12 mouse cellular contexts compared by ENCODE assay signal in the genomic region with DNA sequence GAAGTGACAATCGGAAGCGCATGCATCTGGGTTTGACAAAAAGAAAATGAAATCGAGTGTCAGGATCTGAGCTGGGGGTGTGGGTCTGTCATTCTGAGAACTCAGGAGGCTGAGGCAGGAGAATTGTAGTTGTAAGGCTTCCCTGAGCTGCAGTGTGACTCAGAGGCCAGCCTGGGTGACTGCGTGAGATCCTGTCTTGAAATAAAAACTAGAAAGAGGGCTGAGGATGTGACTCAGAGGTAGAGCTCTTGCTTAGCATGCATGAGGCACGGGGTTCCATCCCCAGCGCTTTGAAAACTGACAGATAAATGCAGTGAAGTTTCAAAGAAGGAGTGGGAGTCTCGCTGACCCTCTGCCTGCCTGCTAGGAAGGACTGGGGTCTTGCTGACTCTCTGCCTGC.
A peak's percentile ranks its signal among the peaks of the same experiment; 100 is the strongest.
DNase-seq lines count a peak whose midpoint lies in the region; ATAC-seq lines count a peak whose summit lies in the region.
"Had no signal": no experiment of that assay in that cellular context is flagged by ENCODE, and none has a peak within 500 bp of the region (broad histone marks: within the 10 kb centered on the region; RNA-seq: fewer than 3 reads in every experiment).

No protein-coding gene starts in this region.

- 0 out of 2 replicates have a peak overlapping the region, but pooled peaks have one; percentile 8 for H3K9ac ChIP-seq in neural tube, embryonic 12.5 days
- H3K9ac ChIP-seq in forebrain, embryonic 13.5 days: no peak overlapping the region
- H3K9ac ChIP-seq: embryonic facial prominence, embryonic 13.5 days; liver, embryonic 15.5 days had no signal

- DNase-seq in neural tube, embryonic 10.5 days (ENCODE audit: extremely low spot score, low spot score): no peak
- DNase-seq in left cerebral cortex, adult 9 months (ENCODE audit: low spot score in 2 of 2): peak; percentile 27 to 32
- peak; percentile 27 for DNase-seq in telencephalon, adult 2 months (ENCODE audit: low read depth, low spot score)
- no peak for DNase-seq in heart, adult 18-20 months
- DNase-seq: lung, postnatal 4 days had no signal

- H3K27me3 ChIP-seq in neural tube, embryonic 12.5 days (replicated peaks): no peaks in the 10 kb centered on the region
- no peaks in the 10 kb centered on the region for H3K27me3 ChIP-seq in forebrain, embryonic 13.5 days
- H3K27me3 ChIP-seq: embryonic facial prominence, embryonic 13.5 days; liver, embryonic 15.5 days had no signal

- ATAC-seq in neural tube, embryonic 12.5 days (ENCODE audit: low FRiP score, low read depth): no peak
- ATAC-seq in forebrain, embryonic 13.5 days: no peak
- no peak for ATAC-seq in granulocyte monocyte progenitor cell, adult 5-6 weeks (replicated peaks; ENCODE audit: poor library complexity, severe bottlenecking)

- 0 out of 2 replicates have a peak, but pooled peaks cover 8% of the 10 kb centered on the region for H3K4me1 ChIP-seq in neural tube, embryonic 12.5 days
- H3K4me1 ChIP-seq in forebrain, embryonic 13.5 days: peaks cover 4% of the 10 kb centered on the region; the same call in 1 of the 2 replicates
- H3K4me1 ChIP-seq: embryonic facial prominence, embryonic 13.5 days; liver, embryonic 15.5 days had no signal

- H3K4me2 ChIP-seq in neural tube, embryonic 12.5 days (replicated peaks): no peak overlapping the region
- H3K4me2 ChIP-seq in forebrain, embryonic 13.5 days: no peak overlapping the region
- H3K4me2 ChIP-seq: embryonic facial prominence, embryonic 13.5 days; liver, embryonic 15.5 days had no signal

- H3K27ac ChIP-seq in neural tube, embryonic 12.5 days: peak overlapping the region; percentile 66
- H3K27ac ChIP-seq in forebrain, embryonic 13.5 days: peak overlapping the region; percentile 45
- H3K27ac ChIP-seq: embryonic facial prominence, embryonic 13.5 days; heart, embryonic 10.5 days; kidney, postnatal 0 days; liver, embryonic 15.5 days had no signal

- peaks cover 12% of the 10 kb centered on the region for H3K9me3 ChIP-seq in neural tube, embryonic 12.5 days
- peaks cover 14% of the 10 kb centered on the region for H3K9me3 ChIP-seq in forebrain, embryonic 13.5 days (replicated peaks)
- H3K9me3 ChIP-seq: liver, embryonic 15.5 days had no signal

- WGBS in neural tube, embryonic 12.5 days: 75% methylated on average over 7 of the region's 7 CpGs
- WGBS in forebrain, embryonic 13.5 days: 75% methylated on average over 7 of the region's 7 CpGs

- no peak overlapping the region for H3K4me3 ChIP-seq in neural tube, embryonic 12.5 days
- no peak overlapping the region for H3K4me3 ChIP-seq in forebrain, embryonic 13.5 days
- H3K4me3 ChIP-seq: embryonic facial prominence, embryonic 13.5 days; heart, embryonic 10.5 days; liver, embryonic 15.5 days had no signal

- peaks cover 29% of the 10 kb centered on the region for H3K36me3 ChIP-seq in neural tube, embryonic 12.5 days
- H3K36me3 ChIP-seq in forebrain, embryonic 13.5 days (ENCODE audit: poor library complexity, severe bottlenecking): peaks cover 27% of the 10 kb centered on the region
- H3K36me3 ChIP-seq: embryonic facial prominence, embryonic 13.5 days; heart, embryonic 10.5 days; liver, embryonic 15.5 days had no signal

Comparison
In these comparisons a context has a peak if more than half of its experiments do, and no peak if none do; other contexts are left out.
1. DNase-seq: peak in left cerebral cortex, adult 9 months (2 of 2) and telencephalon, adult 2 months (single experiment); none in neural tube, embryonic 10.5 days (single experiment) and heart, adult 18-20 months (0 of 2).